Mouse (Mus musculus) neural tube, embryonic 14.5 days (tissue): ENCODE measurements around the gene Gm49661. TPM values are rescaled to one million over a fixed set of nuclear protein-coding genes. Genes with fewer than 3 reads are reported as not detected.

ENCODE experiments used
- ATAC-seq: fragments of 200-750 bp; cut with Nextera tagmentation; 2 replicates; pipeline ENCODE4 v1.8.0; 2017; ENCODE audit warnings: low read depth, mild to moderate bottlenecking, moderate TSS enrichment, moderate library complexity
- H3K27ac ChIP-seq: fragments of 300-500 bp; sonication (generic); 2 replicates; pipeline ENCODE4 v1.5.1; 2014; ENCODE audit warnings: low read depth, mild to moderate bottlenecking, control low read depth, low read length, moderate library complexity, mixed read lengths
- H3K27me3 ChIP-seq: fragments of 300-500 bp; sonication (generic); 2 replicates; pipeline ENCODE4 v1.6.1; 2014; ENCODE audit warnings: low read length; ENCODE audit not compliant: control insufficient read depth, insufficient read depth
- H3K36me3 ChIP-seq: fragments of 300-500 bp; sonication (generic); 2 replicates; pipeline ENCODE4 v1.6.1; 2014; ENCODE audit warnings: low read length, mixed read lengths; ENCODE audit not compliant: control insufficient read depth, insufficient read depth
- H3K4me1 ChIP-seq: fragments of 300-500 bp; sonication (generic); 2 replicates; pipeline ENCODE4 v1.6.1; 2014; ENCODE audit warnings: low read length; ENCODE audit not compliant: control insufficient read depth, insufficient read depth
- H3K4me2 ChIP-seq: fragments of 300-500 bp; sonication (generic); 2 replicates; pipeline ENCODE4 v1.6.1; 2014; ENCODE audit warnings: mild to moderate bottlenecking, low read depth, low read length, control low read depth
- H3K4me3 ChIP-seq: fragments of 300-500 bp; sonication (generic); 2 replicates; pipeline ENCODE4 v1.5.1; 2014; ENCODE audit warnings: low read depth, low read length, control low read depth, mixed read lengths
- H3K9ac ChIP-seq: fragments of 300-500 bp; sonication (generic); replicated peaks from 2 replicates; pipeline ENCODE4 v1.6.1; 2014; ENCODE audit warnings: low read depth, mild to moderate bottlenecking, control low read depth, low read length, mixed read lengths
- H3K9me3 ChIP-seq: fragments of 300-500 bp; sonication (generic); 2 replicates; pipeline ENCODE4 v1.6.1; 2016; ENCODE audit warnings: low read length; ENCODE audit not compliant: control insufficient read depth
- WGBS: fragments of 180-500 bp; shearing (Covaris S2); extraction: QIAGEN DNeasy Blood & Tissue Kit; methylation state at CpG from one replicate; pipeline ENCODE4 v1.1.7; 2014; 5-methylcytosine and 5-hydroxymethylcytosine counted together
- polyA plus RNA-seq: library from polyadenylated mRNA; unstranded; fragments of >200 nt; fragmentation: Nextera tagmentation; extraction: Ambion mirVana; gene quantifications from 2 replicates; pipeline ENCODE4 v1.2.1, GENCODE M21; 2014

Gene Gm49661
- polyA plus RNA-seq, 1 experiment from 2014 or later: not detected

DNA sequence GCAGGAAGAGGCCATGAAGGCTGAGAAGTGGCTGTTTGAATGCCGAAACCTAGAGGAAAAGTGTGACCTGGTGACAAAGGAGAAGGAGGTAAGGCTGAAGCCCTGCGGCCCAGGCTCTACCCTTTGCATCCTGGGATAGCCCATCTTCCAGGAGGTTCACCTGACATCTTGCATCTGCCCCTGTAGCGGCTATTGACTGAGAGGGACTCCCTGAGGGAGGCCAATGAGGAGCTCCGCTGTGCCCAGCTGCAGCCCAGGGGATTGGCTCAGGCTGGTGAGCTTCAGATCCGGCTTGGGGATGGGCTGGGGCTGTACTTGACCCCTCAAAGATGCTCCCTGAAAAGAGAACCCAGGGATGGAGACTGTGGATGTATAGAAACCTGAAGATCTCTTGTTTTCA is 27.7 kb upstream of the Gm49661 start:
- no peak overlapping the region for H3K9ac ChIP-seq
- WGBS: 78% methylated on average over 5 of the region's 5 CpGs
- ATAC-seq: no peak
- H3K36me3 ChIP-seq: no peaks in the 10 kb centered on the region
- H3K4me3 ChIP-seq: no peak overlapping the region
- H3K4me2 ChIP-seq: no peak overlapping the region
- no peaks in the 10 kb centered on the region for H3K27me3 ChIP-seq
- no peaks in the 10 kb centered on the region for H3K9me3 ChIP-seq
- no peak overlapping the region for H3K27ac ChIP-seq
- no peaks in the 10 kb centered on the region for H3K4me1 ChIP-seq

DNA sequence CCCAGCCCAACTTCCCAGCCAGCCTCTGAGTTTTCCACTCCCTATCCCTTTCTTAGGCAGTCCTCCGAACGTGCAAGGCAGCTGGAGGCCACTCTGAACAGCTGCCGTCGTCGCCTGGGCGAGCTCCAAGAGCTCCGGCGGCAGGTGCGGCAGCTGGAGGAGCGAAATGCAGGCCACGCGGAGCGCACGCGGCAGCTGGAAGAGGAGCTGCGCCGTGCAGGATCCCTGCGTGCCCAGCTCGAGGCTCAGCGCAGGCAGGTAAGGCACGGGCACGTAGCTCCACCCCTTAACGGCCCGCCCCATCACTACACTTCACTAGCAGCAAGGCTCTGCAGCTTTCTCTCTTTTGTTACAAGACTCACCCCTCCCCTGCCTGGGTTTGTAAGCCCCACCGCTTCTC is 26.4 kb upstream of the Gm49661 start:
- H3K36me3 ChIP-seq: no peaks in the 10 kb centered on the region
- WGBS: 20% methylated on average over 25 of the region's 25 CpGs
- H3K27me3 ChIP-seq: no peaks in the 10 kb centered on the region
- H3K27ac ChIP-seq: no peak overlapping the region
- H3K4me3 ChIP-seq: no peak overlapping the region
- H3K4me2 ChIP-seq: no peak overlapping the region
- ATAC-seq: no peak
- 0 out of 2 replicates have a peak, but pooled peaks cover 3% of the 10 kb centered on the region for H3K4me1 ChIP-seq
- no peak overlapping the region for H3K9ac ChIP-seq
- no peaks in the 10 kb centered on the region for H3K9me3 ChIP-seq

DNA sequence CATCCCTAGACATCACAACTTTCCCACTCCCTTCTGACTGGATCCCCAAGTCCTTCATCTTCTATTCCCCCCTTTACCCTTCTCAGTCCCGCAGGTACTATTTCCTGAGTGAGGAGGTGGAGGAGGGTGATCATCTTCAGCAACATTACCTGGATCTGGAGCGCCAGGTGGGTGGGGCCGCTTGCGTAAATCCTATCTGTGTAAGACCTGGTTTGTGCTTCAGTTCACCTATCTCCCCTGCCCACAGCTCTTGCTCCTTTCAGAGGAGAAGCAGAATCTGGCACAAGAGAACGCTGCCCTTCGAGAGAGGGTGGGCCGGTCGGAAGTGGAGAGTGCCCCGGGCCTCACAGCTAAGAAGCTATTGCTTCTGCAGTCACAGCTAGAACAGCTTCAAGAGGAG is 25.1 kb upstream of the Gm49661 start:
- Histone ChIP-seq H3K4me2 (no peak overlapping the region), H3K9me3 (no peaks in the 10 kb centered on the region), H3K4me3 (no peak overlapping the region), H3K36me3 (no peaks in the 10 kb centered on the region), H3K27me3 (no peaks in the 10 kb centered on the region), H3K4me1 (0 out of 2 replicates have a peak, but pooled peaks cover 5% of the 10 kb centered on the region), H3K9ac (no peak overlapping the region), H3K27ac (no peak overlapping the region)
- no peak for ATAC-seq
- WGBS: 97% methylated on average over 9 of the region's 9 CpGs

DNA sequence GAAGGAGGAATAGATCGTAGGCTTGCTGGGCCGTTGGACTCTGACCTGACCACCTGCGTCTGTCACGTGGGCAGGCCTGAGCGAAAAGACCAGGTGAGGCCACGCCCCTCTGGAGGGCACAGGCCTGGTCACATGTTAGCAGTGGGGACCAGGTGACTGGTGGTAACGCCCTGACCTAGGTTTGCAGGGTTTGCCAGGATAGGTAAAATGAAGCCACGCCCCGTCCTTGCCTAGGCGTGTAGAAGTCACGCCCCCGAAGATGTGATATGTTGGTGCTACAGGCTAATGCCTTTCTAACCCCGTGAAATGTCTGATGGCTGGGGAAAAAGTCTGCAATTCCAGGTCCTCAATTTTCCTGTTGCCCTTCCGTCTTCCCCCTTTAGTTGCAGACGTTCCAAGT is 21.6 kb upstream of the Gm49661 start:
- WGBS: under 1% methylated on average over 15 of the region's 15 CpGs
- peak overlapping the region; percentile 48 for H3K4me3 ChIP-seq
- 0 out of 2 replicates have a peak, but pooled peaks cover 6% of the 10 kb centered on the region for H3K4me1 ChIP-seq
- H3K36me3 ChIP-seq: no peaks in the 10 kb centered on the region
- no peaks in the 10 kb centered on the region for H3K27me3 ChIP-seq
- peak overlapping the region; percentile 64 for H3K9ac ChIP-seq
- peak; percentile 50 for ATAC-seq
- H3K9me3 ChIP-seq: no peaks in the 10 kb centered on the region
- peak overlapping the region; percentile 78 for H3K27ac ChIP-seq
- peak overlapping the region; percentile 86 for H3K4me2 ChIP-seq

DNA sequence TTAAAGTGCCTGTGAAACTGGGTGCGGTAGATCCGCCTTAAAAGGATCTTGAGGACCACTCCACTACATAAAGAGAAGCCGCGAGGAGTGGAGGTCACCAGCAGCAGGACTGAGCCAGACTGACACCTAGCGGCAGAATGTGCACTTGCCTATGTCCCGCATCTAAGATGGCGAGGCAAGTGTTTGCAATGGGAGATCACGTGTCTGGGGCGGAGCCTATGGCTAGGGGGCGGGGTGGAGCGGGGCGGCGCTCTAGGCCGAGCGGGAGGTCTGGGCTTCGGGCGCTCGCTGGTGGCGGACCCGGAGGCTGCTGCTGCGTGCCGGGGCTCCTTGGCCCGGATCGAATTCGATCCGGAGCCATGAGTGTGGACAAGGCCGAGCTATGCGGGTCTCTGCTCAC is 21.1 kb upstream of the Gm49661 start, which contains the start of gene Hook2:
Gene Hook2 (plus strand): TSS at position 255 of the 400 bp plus-strand sequence.
- peak within 1 kb of the TSS; percentile 78 for H3K27ac ChIP-seq
- no peaks in the 10 kb centered on the region for H3K9me3 ChIP-seq
- H3K4me2 ChIP-seq: peak within 1 kb of the TSS; percentile 86
- peaks cover 9% of the 10 kb centered on the region for H3K4me1 ChIP-seq
- peak within 1 kb of the TSS; percentile 64 for H3K9ac ChIP-seq
- H3K27me3 ChIP-seq: no peaks in the 10 kb centered on the region
- ATAC-seq: peak; percentile 89
- H3K4me3 ChIP-seq: peak within 1 kb of the TSS; percentile 48
- H3K36me3 ChIP-seq: no peaks in the 10 kb centered on the region
- under 1% methylated on average over 28 of the region's 28 CpGs for WGBS

DNA sequence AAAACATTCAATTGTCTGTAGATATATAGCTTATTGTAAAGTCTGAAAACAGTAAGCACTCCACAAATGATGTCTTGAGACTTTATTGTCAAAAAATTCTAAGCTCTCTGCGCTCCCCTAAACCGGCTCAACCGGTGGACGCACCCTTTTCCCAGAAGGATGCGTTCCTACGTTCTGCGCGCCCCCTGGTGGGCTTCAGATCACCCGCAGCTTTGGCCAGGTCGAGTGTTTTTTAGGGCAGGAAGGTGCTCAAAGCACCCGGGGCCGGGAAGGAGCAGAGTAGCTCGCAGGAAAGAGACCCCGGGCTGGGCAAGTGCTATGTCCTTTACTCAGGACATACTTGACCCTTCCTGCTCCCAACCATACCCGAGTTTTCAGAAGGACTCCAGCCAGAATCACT is 20.6 kb upstream of the Gm49661 start:
- Histone ChIP-seq H3K36me3 (no peaks in the 10 kb centered on the region), H3K4me1 (peaks cover 14% of the 10 kb centered on the region), H3K4me2 (peak overlapping the region; percentile 86), H3K9ac (peak overlapping the region; percentile 53), H3K9me3 (no peaks in the 10 kb centered on the region), H3K27ac (peak overlapping the region; percentile 78), H3K4me3 (peak overlapping the region; percentile 48), H3K27me3 (no peaks in the 10 kb centered on the region)
- ATAC-seq: peak; percentile 58
- under 1% methylated on average over 15 of the region's 15 CpGs for WGBS

DNA sequence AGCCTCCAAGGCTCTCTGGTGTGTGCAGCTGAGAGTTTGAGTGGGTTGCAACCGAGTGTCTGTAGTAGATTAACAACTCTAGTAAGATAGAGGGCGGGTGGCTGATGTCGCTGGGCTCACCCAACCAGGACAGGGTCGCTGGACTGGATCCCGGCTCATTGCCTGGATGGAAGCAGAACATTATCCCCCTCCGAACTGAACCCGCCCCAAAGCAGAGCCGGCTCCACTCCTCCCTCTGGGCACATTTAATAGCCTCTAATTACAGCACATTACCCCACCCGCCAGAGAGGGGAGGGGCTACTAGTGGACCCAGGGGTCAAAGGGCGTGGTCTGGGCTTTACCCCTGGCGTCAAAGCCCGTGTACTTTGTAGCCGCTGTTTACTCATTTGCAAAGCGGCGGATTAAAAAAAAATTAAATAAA is 20.1 kb upstream of the Gm49661 start:
- peak overlapping the region; percentile 86 for H3K4me2 ChIP-seq
- H3K4me1 ChIP-seq: peaks cover 16% of the 10 kb centered on the region
- H3K9me3 ChIP-seq: no peaks in the 10 kb centered on the region
- no peak overlapping the region for H3K27ac ChIP-seq
- 7% methylated on average over 15 of the region's 15 CpGs for WGBS
- no peak overlapping the region for H3K4me3 ChIP-seq
- H3K27me3 ChIP-seq: no peaks in the 10 kb centered on the region
- no peaks in the 10 kb centered on the region for H3K36me3 ChIP-seq
- no peak overlapping the region for H3K9ac ChIP-seq
- ATAC-seq: no peak

DNA sequence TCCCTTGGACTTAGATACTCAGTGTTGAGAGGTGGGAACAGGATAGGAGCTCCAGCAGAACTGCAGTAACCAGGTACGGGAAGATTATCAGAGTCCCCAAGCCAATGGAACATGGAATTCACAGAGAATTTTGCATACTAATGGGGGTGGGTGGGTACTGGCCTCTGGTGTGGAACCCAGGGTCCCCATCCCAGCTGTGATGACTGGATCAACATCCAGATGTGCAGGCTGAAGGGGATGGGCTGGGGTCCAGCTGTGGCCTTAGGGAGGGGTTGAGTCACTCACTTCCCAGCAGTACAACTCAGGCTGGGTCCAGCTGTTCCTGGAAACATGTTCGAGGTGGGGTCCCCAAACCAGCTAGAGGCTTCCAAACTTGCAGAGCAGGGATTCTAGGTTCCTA is 18.7 kb upstream of the Gm49661 start:
- no peaks in the 10 kb centered on the region for H3K27me3 ChIP-seq
- H3K36me3 ChIP-seq: no peaks in the 10 kb centered on the region
- H3K4me1 ChIP-seq: peaks cover 16% of the 10 kb centered on the region
- ATAC-seq: no peak
- H3K4me2 ChIP-seq: no peak overlapping the region
- 73% methylated on average over 2 of the region's 2 CpGs for WGBS
- H3K9me3 ChIP-seq: no peaks in the 10 kb centered on the region
- H3K4me3 ChIP-seq: no peak overlapping the region
- no peak overlapping the region for H3K9ac ChIP-seq
- no peak overlapping the region for H3K27ac ChIP-seq

DNA sequence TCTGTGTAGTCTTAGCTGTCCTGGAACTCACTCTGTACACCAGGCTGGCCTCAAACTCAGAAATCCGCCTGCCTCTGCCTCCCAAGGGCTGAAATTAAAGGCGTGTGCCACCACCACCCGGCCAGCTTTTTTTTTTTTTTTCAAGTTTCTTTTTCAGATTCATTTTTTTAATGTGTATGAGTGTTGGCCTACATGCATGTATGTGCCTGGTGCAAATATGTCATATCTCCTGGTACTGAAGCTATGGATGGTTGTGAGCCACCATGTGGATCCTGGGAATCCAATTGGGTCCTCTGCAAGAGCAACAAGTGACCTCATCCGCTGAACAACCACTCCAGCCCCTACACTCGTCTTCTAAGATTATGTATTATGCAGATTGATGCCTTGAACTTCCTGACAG is 18.2 kb upstream of the Gm49661 start:
- 83% methylated on average over 5 of the region's 5 CpGs for WGBS
- H3K27me3 ChIP-seq: no peaks in the 10 kb centered on the region

More for the DNA sequence above, 18.2 kb upstream of the Gm49661 start:
- Histone ChIP-seq H3K4me3 (no peak overlapping the region), H3K4me2 (no peak overlapping the region), H3K36me3 (no peaks in the 10 kb centered on the region), H3K4me1 (peaks cover 16% of the 10 kb centered on the region), H3K9ac (no peak overlapping the region), H3K9me3 (no peaks in the 10 kb centered on the region), H3K27ac (no peak overlapping the region)
- no peak for ATAC-seq
